ENCODE assay signal across 9 mouse cellular contexts in the genomic region with DNA sequence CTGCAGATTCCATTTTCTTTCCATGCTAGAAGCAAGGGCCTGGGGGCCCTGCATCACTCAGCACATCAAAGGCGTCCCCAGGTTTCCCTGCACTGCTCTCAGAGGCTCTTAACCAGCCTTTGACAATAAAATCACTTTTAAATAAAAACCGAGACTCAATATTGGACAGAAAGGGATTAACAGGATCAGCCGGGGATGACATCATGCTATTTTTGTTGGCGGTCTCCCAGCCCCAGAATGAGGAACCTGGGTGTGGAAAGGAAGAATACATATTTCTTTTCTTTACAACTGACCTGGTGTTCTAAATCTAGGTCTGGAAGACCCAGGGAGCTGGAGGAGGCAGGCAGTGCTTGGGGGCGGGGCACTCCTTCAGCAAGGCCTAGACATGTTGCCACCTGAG. TPM values are rescaled to one million over a fixed set of nuclear protein-coding genes. Genes with fewer than 3 reads are reported as not detected.
A peak's percentile ranks its signal among the peaks of the same experiment; 100 is the strongest.
DNase-seq lines count a peak whose midpoint lies in the region; ATAC-seq and TF ChIP-seq lines count a peak whose summit lies in the region.
"Had no signal": no experiment of that assay in that cellular context is flagged by ENCODE, and none has a peak within 500 bp of the region (broad histone marks: within the 10 kb centered on the region; RNA-seq: fewer than 3 reads in every experiment).

No protein-coding gene starts in this region.

- no peaks in the 10 kb centered on the region for H3K36me3 ChIP-seq in heart, embryonic 10.5 days
- H3K36me3 ChIP-seq in heart, embryonic 11.5 days (ENCODE audit: control insufficient read depth, insufficient read depth, low read length), result no peaks in the 10 kb centered on the region
- no peaks in the 10 kb centered on the region for H3K36me3 ChIP-seq in myocyte (ENCODE audit: control insufficient read depth, insufficient read depth)
- H3K36me3 ChIP-seq in midbrain, embryonic 11.5 days (ENCODE audit: control insufficient read depth, insufficient read depth, low read length), result no peaks in the 10 kb centered on the region

- H3K9me3 ChIP-seq in heart, embryonic 10.5 days, result no peaks in the 10 kb centered on the region
- no peaks in the 10 kb centered on the region for H3K9me3 ChIP-seq in heart, embryonic 11.5 days (replicated peaks; ENCODE audit: control insufficient read depth, low read length)
- no peaks in the 10 kb centered on the region for H3K9me3 ChIP-seq in midbrain, embryonic 11.5 days (ENCODE audit: control insufficient read depth, low read length)

- H3K27ac ChIP-seq in heart, embryonic 10.5 days, result 0 out of 2 replicates have a peak overlapping the region, but pooled peaks have one; percentile 18
- no peak overlapping the region for H3K27ac ChIP-seq in heart, embryonic 11.5 days (ENCODE audit: low read depth, low read length)
- no peak overlapping the region for H3K27ac ChIP-seq in midbrain, embryonic 11.5 days (ENCODE audit: low read depth, low read length)

- H3K4me2 ChIP-seq in heart, embryonic 11.5 days, result no peak overlapping the region; the same call in 1 of the 2 replicates
- peak overlapping the region; percentile 33 for H3K4me2 ChIP-seq in myocyte (ENCODE audit: low read depth)
- no peak overlapping the region for H3K4me2 ChIP-seq in midbrain, embryonic 11.5 days

- 75% methylated on average over 5 of the region's 5 CpGs for WGBS in heart, embryonic 10.5 days
- WGBS in heart, embryonic 11.5 days (ENCODE audit: insufficient replicate concordance), result 61% methylated on average over 5 of the region's 5 CpGs
- 61% methylated on average over 5 of the region's 5 CpGs for WGBS in midbrain, embryonic 11.5 days

- no peak for TF ChIP-seq POLR2A in myocyte (IDR thresholded peaks at IDR 0.05; ENCODE audit: insufficient read length, low read depth)

- intact Hi-C loops in gastrocnemius, postnatal 14 days (cut with DNase I; ENCODE audit: low total_unique reads), result no loop called here

- no peaks in the 10 kb centered on the region for H3K79me2 ChIP-seq in myocyte (ENCODE audit: control insufficient read depth, insufficient read depth)

- H3K4me1 ChIP-seq in heart, embryonic 10.5 days, result peaks cover 42% of the 10 kb centered on the region
- peaks cover 28% of the 10 kb centered on the region for H3K4me1 ChIP-seq in heart, embryonic 11.5 days (ENCODE audit: control insufficient read depth, insufficient read depth, low read length)
- H3K4me1 ChIP-seq in midbrain, embryonic 11.5 days (ENCODE audit: control insufficient read depth, insufficient read depth, low read length), result no peaks in the 10 kb centered on the region

- H3K27me3 ChIP-seq in heart, embryonic 10.5 days (ENCODE audit: insufficient read depth, poor library complexity, severe bottlenecking), result no peaks in the 10 kb centered on the region
- no peaks in the 10 kb centered on the region for H3K27me3 ChIP-seq in heart, embryonic 11.5 days (ENCODE audit: control insufficient read depth, insufficient read depth, low read length)
- H3K27me3 ChIP-seq in myocyte (ENCODE audit: control insufficient read depth, insufficient read depth, insufficient read length), result no peaks in the 10 kb centered on the region
- H3K27me3 ChIP-seq in midbrain, embryonic 11.5 days (ENCODE audit: control insufficient read depth, insufficient read depth, low read length), result no peaks in the 10 kb centered on the region

- no peak overlapping the region for H3ac ChIP-seq in myocyte (ENCODE audit: control insufficient read depth, insufficient read length)

- ATAC-seq in heart, embryonic 11.5 days (replicated peaks; ENCODE audit: insufficient number of reproducible peaks, low FRiP score, low TSS enrichment), result no peak
- no peak for ATAC-seq in midbrain, embryonic 11.5 days (ENCODE audit: low FRiP score)
- ATAC-seq: forebrain, embryonic 14.5 days had no signal

- no peak overlapping the region for H3K9ac ChIP-seq in heart, embryonic 11.5 days (ENCODE audit: low read depth, low read length)
- H3K9ac ChIP-seq in midbrain, embryonic 11.5 days (ENCODE audit: low read length), result no peak overlapping the region

- no peak for DNase-seq in heart, embryonic 10.5 days (ENCODE audit: low spot score)
- DNase-seq in NIH3T3 (ENCODE audit: low read depth), result peak; percentile 85
- DNase-seq in gastrocnemius, postnatal 14 days, result peak; percentile 50
- no peak for DNase-seq in embryo, embryonic 9.5 days (ENCODE audit: extremely low spot score)
- no peak for DNase-seq in midbrain, embryonic 11.5 days (ENCODE audit: low spot score, missing footprints)
- DNase-seq in frontal cortex, adult 2 months (ENCODE audit: extremely low spot score in 1 of 2, low spot score in 1 of 2), result no peak

- H3K4me3 ChIP-seq in heart, embryonic 10.5 days, result no peak overlapping the region
- H3K4me3 ChIP-seq in heart, embryonic 11.5 days (ENCODE audit: low read depth, low read length), result no peak overlapping the region
- H3K4me3 ChIP-seq in myocyte, result no peak overlapping the region
- H3K4me3 ChIP-seq in midbrain, embryonic 11.5 days (ENCODE audit: low read depth, low read length), result no peak overlapping the region

TF ChIP-seq in myocyte, 11 proteins besides CTCF, POLR2A, EP300 and RAD21:
- TF ChIP-seq POLR2AphosphoS2 (IDR thresholded peaks at IDR 0.05; ENCODE audit: insufficient read length, low read depth) (no peak), TCF3 (IDR thresholded peaks at IDR 0.05; ENCODE audit: insufficient read length, low read depth) (no peak), MYOG (IDR thresholded peaks at IDR 0.05; ENCODE audit: control insufficient read depth in 1 of 3, insufficient read depth in 1 of 3, insufficient read length in 2 of 3, low read depth in 2 of 3) (no peak), E2F4 (IDR thresholded peaks at IDR 0.05; ENCODE audit: insufficient read depth) (no peak), TCF12 (IDR thresholded peaks at IDR 0.05; ENCODE audit: insufficient read depth, poor library complexity, severe bottlenecking) (no peak), MYOD1 (IDR thresholded peaks at IDR 0.05; ENCODE audit: control insufficient read depth in 1 of 3, insufficient read length in 2 of 3, low read depth in 2 of 3) (no peak), MAX (IDR thresholded peaks at IDR 0.05; ENCODE audit: low read depth) (no peak), REST (IDR thresholded peaks at IDR 0.05; ENCODE audit: insufficient read depth, insufficient read length) (no peak), CEBPB (IDR thresholded peaks at IDR 0.05; ENCODE audit: insufficient read depth, poor library complexity, severe bottlenecking) (no peak), USF1 (IDR thresholded peaks at IDR 0.05; ENCODE audit: low read depth) (no peak), SRF (IDR thresholded peaks at IDR 0.05; ENCODE audit: control insufficient read depth, insufficient read length, low read depth) (no peak)
TF ChIP-seq in myocyte: peak in this region for 0.

RNA-seq across cellular contexts. Expression of a gene that starts 32.5 kb away (rescaled TPM):
- 2,990 and 4,096 TPM in 2 replicates for polyA plus RNA-seq in heart, embryonic 10.5 days (2016; fragmentation: Nextera tagmentation; extraction: Ambion mirVana)
- polyA plus RNA-seq in heart, embryonic 11.5 days (2014; fragmentation: Nextera tagmentation; extraction: Ambion mirVana), result 4,955 and 5,093 TPM in 2 replicates
- total RNA-seq in gastrocnemius, postnatal 14 days (2021), result over 10,000 TPM; 23,393 to 24,139 TPM
- polyA plus RNA-seq in myocyte (2012; fragmentation: generic; extraction: Trizol), result 1,921 TPM
- 298 and 333 TPM in 2 replicates for polyA plus RNA-seq in midbrain, embryonic 11.5 days (2014; fragmentation: Nextera tagmentation; extraction: Ambion mirVana)
- polyA plus RNA-seq in frontal cortex, adult 2 months (2012; rRNA removed), result 265 and 280 TPM in 2 replicates

Comparison
In these comparisons a context has a peak if more than half of its experiments do, and no peak if none do; other contexts are left out.
1. DNase-seq: peak in NIH3T3 (single experiment) and gastrocnemius, postnatal 14 days (single experiment); none in heart, embryonic 10.5 days (single experiment), embryo, embryonic 9.5 days (single experiment), midbrain, embryonic 11.5 days (single experiment) and frontal cortex, adult 2 months (0 of 2).